ENCODE assay signal across 9 mouse cellular contexts in genomic region chr9:35044458-35044857, GRCm38 (mm10).
DNase-seq lines count a peak whose midpoint lies in the region; ATAC-seq and TF ChIP-seq lines count a peak whose summit lies in the region.
"Had no signal": no experiment of that assay in that cellular context is flagged by ENCODE, and none has a peak within 500 bp of the region (broad histone marks: within the 10 kb centered on the region; RNA-seq: fewer than 3 reads in every experiment).

No protein-coding gene starts in this region.

- H3K27ac ChIP-seq in heart, adult 2 months = peak overlapping the region; percentile 60; the same call in 1 of the 2 replicates
- H3K27ac ChIP-seq in ES-Bruce4 (ENCODE audit: insufficient read depth, low read length) = no peak overlapping the region
- H3K27ac ChIP-seq in embryonic fibroblast, embryonic 13.5 days (ENCODE audit: insufficient read depth, low read length) = peak overlapping the region; percentile 39; the same call in 1 of the 2 replicates
- 0 out of 2 replicates have a peak overlapping the region, but pooled peaks have one; percentile 3 for H3K27ac ChIP-seq in liver, embryonic 11.5 days (ENCODE audit: low read depth, low read length)

- TF ChIP-seq CTCF in heart, adult 2 months (IDR thresholded peaks at IDR 0.05) = no peak
- no peak for TF ChIP-seq CTCF in ES-Bruce4 (IDR thresholded peaks at IDR 0.05; ENCODE audit: low read depth, low read length)
- no peak for TF ChIP-seq CTCF in embryonic fibroblast, embryonic 13.5 days (IDR thresholded peaks at IDR 0.05; ENCODE audit: borderline replicate concordance, insufficient read depth, low read length)

- intact Hi-C loops in heart, adult 2 months (cut with DNase I) = loop anchor here (2.0 kb wide), 2 partner anchors 18 to 72 kb away; no protein-coding TSS in a partner anchor

- H3K36me3 ChIP-seq in heart, adult 2 months (ENCODE audit: control insufficient read depth, insufficient read depth, low read length) = peaks cover 13% of the 10 kb centered on the region
- H3K36me3 ChIP-seq in ES-Bruce4 (ENCODE audit: control insufficient read depth, insufficient read depth, low read length, poor library complexity, severe bottlenecking) = no peaks in the 10 kb centered on the region
- H3K36me3 ChIP-seq in liver, embryonic 11.5 days (ENCODE audit: control insufficient read depth, insufficient read depth, low read length) = no peaks in the 10 kb centered on the region; the same call in 1 of the 2 replicates

- ATAC-seq in liver, embryonic 11.5 days (replicated peaks; ENCODE audit: low FRiP score) = no peak
- no peak for ATAC-seq in megakaryocyte, adult 5-6 weeks (ENCODE audit: poor library complexity, severe bottlenecking)

- no peaks in the 10 kb centered on the region for H3K9me3 ChIP-seq in ES-Bruce4 (replicated peaks; ENCODE audit: control insufficient read depth, insufficient read depth, low read length, poor library complexity, severe bottlenecking)
- no peaks in the 10 kb centered on the region for H3K9me3 ChIP-seq in liver, embryonic 11.5 days (ENCODE audit: control insufficient read depth, low read length)

- WGBS in heart, adult 2 months = 64% methylated on average over 15 of the region's 15 CpGs
- WGBS in liver, embryonic 11.5 days = 55% methylated on average over 15 of the region's 15 CpGs

- peaks cover 36% of the 10 kb centered on the region for H3K4me1 ChIP-seq in heart, adult 2 months (ENCODE audit: control insufficient read depth, insufficient read depth, low read length)
- H3K4me1 ChIP-seq in ES-Bruce4 (ENCODE audit: control insufficient read depth, insufficient read depth, low read length) = peaks cover 2% of the 10 kb centered on the region
- no peaks in the 10 kb centered on the region; the same call in 1 of the 2 replicates for H3K4me1 ChIP-seq in embryonic fibroblast, embryonic 13.5 days (ENCODE audit: control insufficient read depth, insufficient read depth, low read length)
- peaks cover 22% of the 10 kb centered on the region; the same call in 1 of the 2 replicates for H3K4me1 ChIP-seq in liver, embryonic 11.5 days (replicated peaks; ENCODE audit: control insufficient read depth, insufficient read depth, low read length)

- no peaks in the 10 kb centered on the region for H3K79me2 ChIP-seq in heart, adult 2 months (replicated peaks; ENCODE audit: control insufficient read depth, insufficient read depth, low read length)

- no peak for TF ChIP-seq POLR2A in heart, adult 2 months (IDR thresholded peaks at IDR 0.05; ENCODE audit: insufficient read depth, low read depth, low read length)
- TF ChIP-seq POLR2A in ES-Bruce4 (IDR thresholded peaks at IDR 0.05; ENCODE audit: insufficient read depth, low read length) = no peak
- TF ChIP-seq POLR2A in embryonic fibroblast, embryonic 13.5 days (IDR thresholded peaks at IDR 0.05; ENCODE audit: low read depth, low read length) = no peak

- DNase-seq in heart, adult 2 months = peak in 1 of 2 experiments; percentile 37
- DNase-seq in heart, adult 18-20 months = no peak
- DNase-seq in liver, embryonic 11.5 days (ENCODE audit: low spot score) = peak; percentile 47
- DNase-seq in yolk sac, embryonic 10.5 days (ENCODE audit: low spot score) = peak; percentile 38
- no peak for DNase-seq in cerebellum, adult 9-10 months

- no peak for TF ChIP-seq EP300 in heart, adult 2 months (IDR thresholded peaks at IDR 0.05; ENCODE audit: insufficient read depth, low read depth, low read length)
- TF ChIP-seq EP300 in ES-Bruce4 (IDR thresholded peaks at IDR 0.05; ENCODE audit: insufficient read depth, low read depth, low read length) = no peak

- no peak overlapping the region for H3K4me3 ChIP-seq in heart, adult 2 months
- no peak overlapping the region for H3K4me3 ChIP-seq in ES-Bruce4 (ENCODE audit: low read depth, low read length)
- no peak overlapping the region for H3K4me3 ChIP-seq in embryonic fibroblast, embryonic 13.5 days (ENCODE audit: insufficient read depth, low read length)
- H3K4me3 ChIP-seq in liver, embryonic 11.5 days (ENCODE audit: low read depth, low read length) = no peak overlapping the region

- H3K4me2 ChIP-seq in liver, embryonic 11.5 days = no peak overlapping the region

- H3K27me3 ChIP-seq in heart, adult 2 months (ENCODE audit: control insufficient read depth, insufficient read depth, low read length) = no peaks in the 10 kb centered on the region
- H3K27me3 ChIP-seq in ES-Bruce4 (ENCODE audit: control insufficient read depth, insufficient read depth, low read length, poor library complexity, severe bottlenecking) = no peaks in the 10 kb centered on the region
- H3K27me3 ChIP-seq in liver, embryonic 11.5 days (replicated peaks; ENCODE audit: control insufficient read depth, insufficient read depth, low read length) = no peaks in the 10 kb centered on the region
- H3K27me3 ChIP-seq: CH12.LX had no signal

- H3K9ac ChIP-seq in heart, adult 2 months (ENCODE audit: low read depth, low read length) = no peak overlapping the region
- H3K9ac ChIP-seq in ES-Bruce4 (ENCODE audit: low read depth, poor library complexity, severe bottlenecking) = peak overlapping the region; percentile 18; the same call in 1 of the 2 replicates
- H3K9ac ChIP-seq in liver, embryonic 11.5 days (ENCODE audit: low read depth, low read length) = no peak overlapping the region

Comparison
In these comparisons a context has a peak if more than half of its experiments do, and no peak if none do; other contexts are left out.
1. DNase-seq: peak in liver, embryonic 11.5 days (single experiment) and yolk sac, embryonic 10.5 days (single experiment); none in heart, adult 18-20 months (0 of 2) and cerebellum, adult 9-10 months (single experiment).